Mouse (Mus musculus) myocyte (in vitro differentiated cells): ENCODE measurements at regions not wholly inside any gene's neighbourhood (a gene's known extent, or its start where the extent isn't known, plus 50 kb on each side); places are given as distances from the start of the nearest gene placed in this dataset.

ENCODE experiments used
- CEBPB ChIP-seq: IDR thresholded peaks from 2 replicates; pipeline ENCODE4 v1.6.1; 2011; ENCODE audit warnings: mild to moderate bottlenecking, moderate library complexity; ENCODE audit not compliant: poor library complexity, insufficient read depth, severe bottlenecking
- E2F4 ChIP-seq: IDR thresholded peaks from one replicate; pipeline ENCODE4 v1.6.1; 2011; ENCODE audit warnings: mild to moderate bottlenecking, control low read depth, moderate library complexity; ENCODE audit not compliant: insufficient read depth
- MAX ChIP-seq: IDR thresholded peaks from one replicate; pipeline ENCODE4 v1.6.1; 2011; ENCODE audit warnings: low read depth, mild to moderate bottlenecking, control low read depth
- MYOD1 ChIP-seq, 3 experiments: IDR thresholded peaks; one replicate each; pipeline ENCODE4 v1.6.1; 2011; ENCODE audit warnings: control low read depth in 2 of 3, low read depth in 2 of 3, mild to moderate bottlenecking in 2 of 3, moderate library complexity in 1 of 3; ENCODE audit not compliant: insufficient read length in 2 of 3, control insufficient read depth in 1 of 3
- MYOG ChIP-seq, 3 experiments: IDR thresholded peaks; one replicate each; pipeline ENCODE4 v1.6.1; 2011; ENCODE audit warnings: control low read depth in 2 of 3, low read depth in 2 of 3, mild to moderate bottlenecking in 2 of 3; ENCODE audit not compliant: insufficient read length in 2 of 3, control insufficient read depth in 1 of 3, insufficient read depth in 1 of 3
- POLR2A ChIP-seq: IDR thresholded peaks from one replicate; pipeline ENCODE4 v1.6.1; 2011; ENCODE audit warnings: low read depth, mild to moderate bottlenecking, control low read depth, moderate library complexity; ENCODE audit not compliant: insufficient read length
- POLR2AphosphoS2 ChIP-seq: IDR thresholded peaks from one replicate; pipeline ENCODE4 v1.6.1; 2011; ENCODE audit warnings: low read depth, control low read depth; ENCODE audit not compliant: insufficient read length
- REST ChIP-seq: IDR thresholded peaks from one replicate; pipeline ENCODE4 v1.6.1; 2011; ENCODE audit warnings: mild to moderate bottlenecking, control low read depth, moderate library complexity; ENCODE audit not compliant: insufficient read depth, insufficient read length
- TCF12 ChIP-seq: IDR thresholded peaks from one replicate; pipeline ENCODE4 v1.6.1; 2011; ENCODE audit warnings: mild to moderate bottlenecking, control low read depth; ENCODE audit not compliant: poor library complexity, insufficient read depth, severe bottlenecking
- USF1 ChIP-seq: IDR thresholded peaks from one replicate; pipeline ENCODE4 v1.6.1; 2011; ENCODE audit warnings: low read depth, mild to moderate bottlenecking, control low read depth, moderate library complexity

GRCm38 (mm10) chr3:56965444-56965843 lies 336.3 kb downstream of the Tm4sf1 start:
- no peak for TF ChIP-seq MYOG (IDR thresholded peaks at IDR 0.05; ENCODE audit: control insufficient read depth in 1 of 3, insufficient read depth in 1 of 3, insufficient read length in 2 of 3, low read depth in 2 of 3)
- TF ChIP-seq MAX, result no peak
- TF ChIP-seq E2F4, result no peak
- TF ChIP-seq POLR2AphosphoS2, result no peak
- TF ChIP-seq TCF12, result no peak
- TF ChIP-seq POLR2A, result no peak
- no peak for TF ChIP-seq USF1
- no peak for TF ChIP-seq CEBPB
- TF ChIP-seq REST, result no peak
- TF ChIP-seq MYOD1 (IDR thresholded peaks at IDR 0.05; ENCODE audit: control insufficient read depth in 1 of 3, insufficient read length in 2 of 3, low read depth in 2 of 3), result no peak
